Mouse (Mus musculus) fat pad, adult 2 months (tissue): Measurements from ENCODE around the gene Vcl.

Experiments used
- DNase-seq: peaks from one replicate; pipeline ENCODE4 v3.0.0-alpha.2; 2011; ENCODE audit warnings: low read depth, low spot score; ENCODE audit errors: extremely low read depth

The Vcl gene

DNA sequence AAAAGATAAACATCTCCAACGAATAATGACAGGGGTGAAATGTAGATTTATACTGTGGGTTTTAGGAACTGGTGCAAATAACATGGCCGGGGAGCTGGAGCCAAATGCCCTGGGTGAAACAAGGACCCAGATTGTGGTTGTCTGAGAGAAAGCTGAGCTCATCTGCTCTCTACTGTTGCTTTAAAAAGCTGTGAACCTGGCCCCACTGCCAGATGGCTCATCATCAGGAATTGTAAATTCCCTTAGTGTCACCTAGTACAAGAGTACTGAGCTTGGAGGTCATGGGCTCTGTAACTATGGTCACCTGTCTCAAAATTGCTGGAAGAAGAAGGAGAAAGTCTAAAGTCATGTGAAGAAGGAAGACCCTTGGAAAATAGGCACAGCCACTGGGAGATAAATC is 129.8 kb downstream of the Vcl start:
- no peak for DNase-seq

DNA sequence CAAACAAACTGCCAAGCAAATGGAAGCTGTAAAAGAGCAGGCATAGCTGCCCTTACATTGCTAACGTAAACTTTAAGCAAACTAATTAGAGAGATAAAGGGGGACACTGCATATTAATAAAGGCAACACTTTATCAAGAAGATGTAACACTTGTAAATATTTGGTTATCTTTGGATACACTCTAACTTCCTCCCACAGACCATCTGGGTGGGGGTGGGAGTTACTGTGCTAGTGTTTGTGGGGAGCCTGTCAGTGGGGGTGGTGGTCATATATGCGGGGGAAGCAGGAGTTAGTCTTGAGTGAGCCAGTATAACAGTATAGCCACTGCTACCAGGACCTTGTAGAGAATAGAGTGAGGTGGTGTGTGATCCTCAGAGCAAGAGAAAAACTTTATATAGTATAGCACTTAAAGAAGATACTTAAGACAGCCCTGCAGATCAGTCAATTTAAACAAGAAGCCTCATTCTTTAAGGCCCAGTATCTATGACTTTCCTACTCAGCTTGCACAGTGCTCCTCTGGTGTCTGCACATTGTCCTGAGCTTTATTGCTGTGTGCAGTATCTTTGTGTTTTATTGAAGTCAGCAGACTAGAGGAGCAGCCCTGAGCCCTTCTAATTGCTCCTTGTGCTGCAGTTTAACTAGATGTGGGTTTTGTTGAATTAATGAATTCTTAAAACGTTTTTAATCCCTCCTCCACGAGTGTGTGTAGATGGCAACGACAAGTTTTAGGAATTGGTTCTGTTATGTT is 133.7 kb downstream of the Vcl start:
- DNase-seq = no peak

DNA sequence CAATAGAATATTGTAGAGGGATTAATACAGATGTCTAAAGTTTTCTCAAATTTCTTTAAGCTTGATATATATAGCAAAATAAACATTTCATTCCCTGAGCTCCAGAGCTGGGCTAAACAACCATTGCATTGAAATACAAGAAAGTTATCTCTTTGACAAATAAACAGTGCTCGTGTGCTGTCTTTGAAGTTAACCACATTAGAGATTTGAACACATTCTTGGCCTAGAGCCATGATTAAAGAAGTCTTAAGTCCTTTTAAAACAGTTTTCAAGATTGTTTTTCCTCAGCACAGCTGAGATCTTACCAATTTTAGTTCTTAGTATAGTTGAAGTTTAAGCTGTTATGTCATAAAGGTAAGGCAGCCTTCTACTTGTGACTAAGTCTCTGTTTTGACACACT is 135.1 kb downstream of the Vcl start:
- no peak for DNase-seq

DNA sequence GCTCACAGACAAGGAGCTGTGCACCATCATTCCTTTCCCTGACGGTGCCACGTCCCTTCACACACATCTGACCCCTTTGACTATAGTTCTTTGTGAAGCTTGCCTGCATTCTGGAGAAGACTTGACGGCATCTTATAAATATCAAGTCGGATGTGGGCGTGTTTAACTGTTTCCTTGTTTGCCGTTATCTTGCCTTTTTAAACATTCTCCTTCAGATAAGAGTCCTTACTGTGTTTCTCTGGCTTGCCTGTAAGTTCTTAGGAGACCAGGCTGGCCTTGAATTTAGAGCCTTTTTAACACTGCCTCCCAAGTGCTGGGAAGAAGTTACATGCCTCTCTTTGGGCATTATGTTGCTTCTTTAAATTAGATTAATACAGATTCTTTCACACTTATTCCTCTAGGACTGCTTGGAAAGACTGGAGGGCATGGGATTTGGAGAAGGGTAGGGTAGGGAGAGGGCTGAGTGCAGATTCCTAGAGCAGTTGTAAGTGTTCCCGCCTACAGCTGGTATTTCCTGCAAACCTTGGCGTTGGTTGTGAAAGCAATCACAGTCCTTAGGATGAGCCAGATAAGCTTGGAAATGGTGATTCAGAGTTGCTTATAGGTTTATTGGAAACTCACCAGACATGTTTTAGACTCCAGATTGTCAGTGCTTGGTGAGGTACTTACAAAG is 136.4 kb downstream of the Vcl start:
- no peak for DNase-seq

DNA sequence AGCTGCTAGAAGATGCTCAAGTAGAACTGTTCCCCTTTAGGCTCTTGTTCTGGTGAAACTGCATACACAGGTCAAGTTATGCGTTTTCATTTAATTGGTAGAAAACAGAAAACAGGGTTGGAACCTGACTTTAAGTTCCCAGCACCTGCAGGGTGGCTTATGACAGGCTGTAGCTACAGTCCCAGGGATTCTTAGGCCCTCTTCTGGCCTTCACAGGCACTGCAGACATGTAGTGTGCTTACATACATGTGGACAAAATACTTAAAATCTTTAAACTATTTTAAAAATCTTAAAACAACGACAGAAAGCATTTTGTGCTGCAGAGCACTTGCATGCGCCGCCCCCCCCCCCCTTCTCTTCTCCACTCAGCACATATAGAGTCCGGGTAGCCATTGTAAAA is 140.4 kb downstream of the Vcl start:
- DNase-seq = no peak

DNA sequence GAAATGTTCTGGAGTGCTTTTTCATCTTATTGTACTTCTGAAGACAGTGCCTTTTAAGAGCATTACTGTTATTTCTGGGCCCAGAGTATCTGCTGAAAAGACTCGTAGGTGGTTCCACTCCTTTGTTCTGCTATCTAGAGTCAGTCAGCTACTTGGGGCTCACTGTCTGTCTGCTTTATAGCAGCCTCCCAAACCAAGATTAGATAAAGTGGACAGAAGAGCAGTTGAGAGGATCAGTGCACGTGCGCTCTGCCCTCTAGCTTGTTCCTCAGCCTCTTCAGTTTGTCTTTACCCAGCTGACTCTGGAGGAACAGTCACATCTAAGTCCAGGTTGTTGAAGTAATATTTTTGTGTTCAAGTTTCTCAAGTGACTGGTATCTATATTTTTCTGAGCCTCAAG is 144.8 kb downstream of the Vcl start:
- DNase-seq = no peak

DNA sequence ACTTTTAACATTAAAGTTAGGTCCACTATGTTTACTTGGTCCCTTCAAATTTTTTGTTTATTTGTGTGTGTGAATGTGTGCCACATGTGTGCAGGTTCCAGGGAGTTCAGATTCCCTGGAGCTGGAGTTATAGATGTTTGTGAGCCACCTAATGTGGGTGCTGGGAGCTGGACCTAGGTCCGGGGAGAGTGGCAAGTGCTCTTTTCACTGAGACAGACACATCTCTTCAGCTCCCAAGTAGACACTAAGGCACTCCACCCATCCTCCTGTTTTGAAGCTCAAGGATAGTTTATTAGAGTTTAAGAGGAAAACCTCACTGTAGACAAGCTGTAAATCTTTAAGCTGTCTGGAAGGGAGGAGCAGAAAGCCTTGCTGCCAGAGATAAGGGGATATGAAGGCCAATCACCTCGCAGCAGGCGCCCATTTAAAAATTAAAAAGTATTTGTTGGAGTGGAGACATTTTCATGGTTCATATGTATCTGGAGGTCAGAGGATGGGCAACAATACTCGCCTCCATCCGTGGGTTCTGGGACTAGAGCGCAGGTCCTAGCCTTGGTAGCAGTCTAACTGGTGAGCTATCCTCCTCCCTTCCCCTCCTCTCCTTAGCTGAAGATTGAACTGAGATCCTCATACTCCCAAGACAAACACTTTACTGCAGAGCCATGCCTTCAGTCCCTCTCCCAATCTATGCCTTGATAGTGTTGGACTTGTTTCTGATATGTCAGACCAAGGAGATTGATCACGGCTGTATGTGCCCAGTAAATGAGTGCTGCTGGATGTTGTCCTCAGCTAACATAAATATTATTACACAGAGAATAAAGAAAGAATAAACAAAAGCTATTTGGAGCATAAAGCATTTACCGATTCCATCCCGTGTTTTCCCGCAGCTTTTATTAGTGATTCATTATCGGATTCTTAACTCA is 145.5 kb downstream of the Vcl start:
- DNase-seq = no peak

DNA sequence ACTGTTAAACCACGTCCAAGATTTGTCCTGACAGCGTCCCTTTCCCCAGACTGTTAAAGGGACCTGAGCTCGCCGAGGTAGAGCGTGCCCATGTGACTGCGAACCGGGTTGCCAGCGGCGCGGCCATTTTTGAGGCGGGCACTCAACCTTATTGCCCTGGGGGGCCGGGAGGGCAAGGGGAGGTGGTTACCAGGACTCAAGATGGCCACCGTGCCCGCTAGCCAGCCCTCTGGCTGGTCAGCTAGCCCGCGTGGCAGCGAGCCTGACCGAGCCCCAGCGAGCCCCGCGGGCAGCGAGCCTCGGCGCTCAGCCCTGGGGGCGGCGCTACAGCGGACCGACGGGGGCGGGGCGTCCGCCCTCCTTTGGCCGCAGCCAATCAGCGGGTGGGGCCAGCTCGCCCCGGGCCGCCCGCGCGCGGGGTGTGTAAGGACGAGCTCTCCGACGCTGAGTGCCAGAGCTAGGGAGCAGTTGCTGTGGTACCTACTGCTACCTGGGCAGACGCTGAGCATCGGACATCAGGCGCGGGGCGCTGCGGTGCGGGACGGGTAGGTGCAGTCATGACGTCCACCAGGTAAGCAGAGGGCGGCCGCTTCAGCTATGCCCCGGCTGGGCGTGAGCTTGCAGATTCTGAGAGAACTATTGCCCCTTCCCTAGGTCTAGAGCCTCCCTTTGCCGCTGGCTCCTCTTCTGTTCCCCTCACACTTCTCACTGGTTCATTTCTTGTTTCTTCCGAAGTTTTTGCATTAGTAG is 146.7 kb downstream of the Vcl start:
- no peak for DNase-seq

DNA sequence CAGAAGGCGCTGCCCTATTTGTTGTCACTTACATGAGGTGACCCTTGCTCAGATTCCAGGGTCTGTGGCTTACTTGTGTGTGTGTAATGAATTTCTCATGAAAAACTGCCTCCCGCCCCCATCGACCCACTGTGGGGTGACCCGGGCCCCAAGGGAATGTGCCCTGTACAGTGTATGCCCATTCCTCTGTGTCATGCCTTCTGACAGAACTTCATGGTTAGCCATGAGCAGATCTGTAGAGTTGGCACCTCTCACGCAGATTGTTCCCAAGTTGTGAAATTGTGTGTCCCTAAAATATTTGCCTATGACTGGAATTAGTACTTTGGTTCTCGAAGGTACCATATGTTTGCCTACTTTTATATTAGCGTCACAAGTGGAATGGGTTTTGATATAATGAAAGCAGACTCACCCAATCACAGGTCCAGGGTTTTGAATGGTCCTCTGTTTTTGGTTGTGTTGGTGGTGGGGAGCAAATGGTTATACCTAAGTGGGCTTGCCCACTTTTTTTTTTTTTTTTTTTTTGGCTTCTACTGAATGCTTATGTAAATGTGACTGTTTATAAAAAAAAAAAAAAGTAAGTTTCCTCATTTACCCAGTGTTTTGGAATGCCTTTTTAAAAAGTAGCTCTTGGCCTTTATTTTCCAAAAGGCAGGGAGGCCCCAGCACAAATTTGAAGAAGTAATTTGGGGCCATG is 147.4 kb downstream of the Vcl start:
- no peak for DNase-seq

DNA sequence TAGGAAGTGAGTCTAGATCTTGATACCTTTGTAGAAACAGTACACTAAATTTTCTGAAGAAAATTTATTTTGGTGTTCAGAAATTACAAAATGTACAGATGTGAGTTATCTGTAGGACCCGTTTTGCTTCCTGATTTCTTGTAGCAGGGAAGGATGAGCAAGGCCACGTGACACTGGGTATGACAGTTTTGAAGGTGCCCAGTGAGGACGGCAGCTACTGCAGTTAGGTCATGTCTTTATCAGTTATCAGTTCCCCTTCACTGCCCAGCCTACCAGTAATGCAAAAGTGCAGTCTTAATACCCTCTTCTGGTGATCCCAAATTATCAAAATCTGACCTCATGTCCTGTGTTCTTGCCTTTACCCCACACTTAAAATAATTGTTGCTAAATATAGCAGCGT is 148.7 kb downstream of the Vcl start:
- DNase-seq = no peak

DNA sequence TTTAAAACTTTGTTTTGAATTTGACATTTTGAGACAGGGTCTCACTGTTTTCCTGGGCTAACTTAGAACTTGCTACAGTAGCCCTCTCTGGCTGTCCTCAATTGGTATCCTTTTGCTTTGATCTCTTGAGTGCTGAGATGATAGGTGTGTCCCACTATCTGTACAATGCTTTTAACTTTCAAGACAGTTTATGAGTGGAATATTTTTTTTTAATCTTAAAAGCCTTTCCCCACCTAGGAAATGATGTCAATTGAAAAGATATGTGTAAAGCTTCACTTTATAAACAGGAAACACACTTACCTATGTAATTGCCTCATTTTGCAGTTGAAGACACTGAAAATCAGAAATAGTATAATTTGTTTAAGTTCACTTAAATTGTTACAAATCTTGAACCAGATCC is 149.3 kb downstream of the Vcl start:
- DNase-seq = no peak

DNA sequence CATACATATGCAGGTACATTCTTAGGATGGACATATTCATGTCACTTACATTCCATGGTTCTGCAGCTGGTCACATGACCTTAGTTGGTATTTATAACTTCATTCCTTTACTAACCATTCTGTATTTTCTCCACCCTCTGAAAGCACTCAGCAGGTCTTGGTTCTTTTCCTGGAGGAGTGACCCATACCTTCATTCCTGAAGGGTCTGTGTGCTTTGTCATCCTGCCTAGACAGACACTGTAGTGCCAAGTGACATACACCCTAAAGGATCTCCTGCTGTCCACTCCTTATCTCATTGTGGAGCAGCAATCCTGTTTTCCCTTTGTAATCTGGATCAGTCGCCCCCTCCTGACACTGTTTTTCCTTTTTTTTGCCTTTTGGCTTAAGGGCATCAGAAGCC is 153.6 kb downstream of the Vcl start:
- no peak for DNase-seq
